Mouse (Mus musculus) C3H10T1/2 (cell line): Measurements from ENCODE around the gene Atg10. TPM values are rescaled to one million over a fixed set of nuclear protein-coding genes. Genes with fewer than 3 reads are reported as not detected.

Source experiments
- polyA plus RNA-seq, 2 experiments: library from polyadenylated mRNA; unstranded; fragments of >200 nt; fragmentation: generic; extraction: Trizol; gene quantifications; one replicate each; pipeline ENCODE4 v1.2.1; 2012; ENCODE audit warnings: missing spikeins in 2 of 2

Gene Atg10
- polyA plus RNA-seq, result 1 to 10 TPM in 1 of 2 experiments, under 1 TPM in 1; 0.53 to 4.3 TPM

GRCm38 (mm10) chr13:91223587-91224437 lies at the start of gene Atg10:
TSS of gene Atg10 (minus strand) at chr13:91223968.

GRCm38 (mm10) chr13:90922751-90923612 lies 300.8 kb downstream of the Atg10 start, which contains the start of gene Rps23:
TSS of gene Rps23 (plus strand) at chr13:90922958.

GRCm38 (mm10) chr13:90905176-90905575 lies 318.6 kb downstream of the Atg10 start, which contains the start of gene Atp6ap1l:
TSS of gene Atp6ap1l (minus strand) at chr13:90905355.

Other genes with a start within 250 kb of the Atg10 start
- 10 to 100 TPM in 1 of 2 experiments, 1 to 10 TPM in 1; 9.2 to 45.5 TPM for gene Ssbp2, start 236.3 kb upstream of the Atg10 start, polyA plus RNA-seq